Mouse (Mus musculus): ENCODE data around the gene Ift27. TPM values are rescaled to one million over a fixed set of nuclear protein-coding genes. Genes with fewer than 3 reads are reported as not detected.

Gene Ift27
- total RNA-seq (2021), result 10 to 100 TPM; 50.9 to 53.5 TPM
- long read RNA-seq, experiment 1, transcript Ift27-201 (7 exons, 1,013 nt), result major isoform, 8 of 25 reads
- long read RNA-seq, experiment 1, partial matches to known transcripts, result 1 of 25 reads
- long read RNA-seq, experiment 1, other reads (novel, unspliced or antisense), result 16 of 25 reads
- long read RNA-seq, experiment 2, transcript Ift27-201 (7 exons, 1,013 nt), result major isoform, 11 of 21 reads
- long read RNA-seq, experiment 2, partial matches to known transcripts, result 4 of 21 reads
- long read RNA-seq, experiment 2, other reads (novel, unspliced or antisense), result 6 of 21 reads

- peak; percentile 88 for DNase-seq
Observed at GRCm38 (mm10) chr15:78173972-78174886, at the start of gene Ift27. Gene Ift27 (minus strand): TSS chr15:78174107.

- no peak for DNase-seq
Observed at GRCm38 (mm10) chr15:78215269-78215668, 41.4 kb upstream of the Ift27 start.

- DNase-seq, result no peak
Observed at GRCm38 (mm10) chr15:78211367-78211766, 37.5 kb upstream of the Ift27 start.

- DNase-seq, result no peak
Observed at GRCm38 (mm10) chr15:78210203-78210602, 36.3 kb upstream of the Ift27 start.

GRCm38 (mm10) chr15:78206312-78206711 is 32.4 kb upstream of the Ift27 start, which contains the start of gene Pvalb:
Gene Pvalb (minus strand): TSS chr15:78206400.
- DNase-seq, result no peak

- DNase-seq, result peak; percentile 73
Observed at GRCm38 (mm10) chr15:78205192-78205591, 31.3 kb upstream of the Ift27 start.

GRCm38 (mm10) chr15:78204053-78204847 is 30.3 kb upstream of the Ift27 start:
- DNase-seq, result peak; percentile 74

GRCm38 (mm10) chr15:78195096-78195880 is 21.4 kb upstream of the Ift27 start:
- DNase-seq, result no peak

GRCm38 (mm10) chr15:78194320-78194719 is 20.4 kb upstream of the Ift27 start:
- DNase-seq, result no peak

GRCm38 (mm10) chr15:78189636-78190035 is 15.7 kb upstream of the Ift27 start:
- no peak for DNase-seq

- no peak for DNase-seq
Observed at GRCm38 (mm10) chr15:78188546-78188945, 14.6 kb upstream of the Ift27 start.

- no peak for DNase-seq
Observed at GRCm38 (mm10) chr15:78186906-78187305, 13.0 kb upstream of the Ift27 start.

GRCm38 (mm10) chr15:78185609-78186008 is 11.7 kb upstream of the Ift27 start:
- DNase-seq, result no peak

- DNase-seq, result peak; percentile 49
Observed at GRCm38 (mm10) chr15:78184855-78185254, 10.9 kb upstream of the Ift27 start.

GRCm38 (mm10) chr15:78181701-78182405 is 7.9 kb upstream of the Ift27 start:
- peak; percentile 52 for DNase-seq

- DNase-seq, result no peak
Observed at GRCm38 (mm10) chr15:78179775-78180174, 5.9 kb upstream of the Ift27 start.

- peak; percentile 86 for DNase-seq
Observed at GRCm38 (mm10) chr15:78178397-78178796, 4.5 kb upstream of the Ift27 start.

GRCm38 (mm10) chr15:78177257-78177656 is 3.4 kb upstream of the Ift27 start:
- DNase-seq, result no peak

- DNase-seq, result no peak
Observed at GRCm38 (mm10) chr15:78174887-78175245, 959 bp upstream of the Ift27 start.

- DNase-seq, result no peak
Observed at GRCm38 (mm10) chr15:78172899-78173817, 749 bp downstream of the Ift27 start.

Data from gastrocnemius, postnatal 10 days (tissue).